Mouse (Mus musculus) hindbrain, embryonic 12.5 days (tissue): ENCODE measurements around the gene Nfyb. TPM values are rescaled to one million over a fixed set of nuclear protein-coding genes. Genes with fewer than 3 reads are reported as not detected.

Source experiments
- ATAC-seq: fragments of 200-750 bp; cut with Nextera tagmentation; 2 replicates; pipeline ENCODE4 v1.8.0; 2017; ENCODE audit warnings: moderate TSS enrichment; ENCODE audit not compliant: low FRiP score
- H3K27ac ChIP-seq: fragments of 300-500 bp; sonication (generic); 2 replicates; pipeline ENCODE4 v1.5.1; 2016; ENCODE audit warnings: mild to moderate bottlenecking
- H3K27me3 ChIP-seq: fragments of 300-500 bp; sonication (generic); 2 replicates; pipeline ENCODE4 v1.6.1; 2016; ENCODE audit warnings: mild to moderate bottlenecking
- H3K36me3 ChIP-seq: fragments of 300-500 bp; sonication (generic); 2 replicates; pipeline ENCODE4 v1.6.1; 2016; ENCODE audit warnings: mild to moderate bottlenecking
- H3K4me1 ChIP-seq: fragments of 300-500 bp; sonication (generic); 2 replicates; pipeline ENCODE4 v1.6.1; 2016
- H3K4me2 ChIP-seq: fragments of 300-500 bp; sonication (generic); replicated peaks from 2 replicates; pipeline ENCODE4 v1.6.1; 2016; ENCODE audit warnings: mild to moderate bottlenecking
- H3K4me3 ChIP-seq: fragments of 300-500 bp; sonication (generic); 2 replicates; pipeline ENCODE4 v1.5.1; 2016; ENCODE audit warnings: mild to moderate bottlenecking
- H3K9ac ChIP-seq: fragments of 300-500 bp; sonication (generic); 2 replicates; pipeline ENCODE4 v1.6.1; 2016; ENCODE audit warnings: mild to moderate bottlenecking, moderate library complexity
- H3K9me3 ChIP-seq: fragments of 300-500 bp; sonication (generic); replicated peaks from 2 replicates; pipeline ENCODE4 v1.6.1; 2016; ENCODE audit warnings: mild to moderate bottlenecking
- WGBS: fragments of 180-500 bp; shearing (Covaris S2); methylation state at CpG from one replicate; pipeline ENCODE4 v1.1.7; 2016; 5-methylcytosine and 5-hydroxymethylcytosine counted together
- polyA plus RNA-seq: library from polyadenylated mRNA; unstranded; fragments of >200 nt; fragmentation: Nextera tagmentation; extraction: Ambion mirVana; gene quantifications from 2 replicates; pipeline ENCODE4 v1.2.1, GENCODE M21; 2016

The Nfyb gene
- polyA plus RNA-seq, 1 experiment from 2014 or later = 54.9 TPM

DNA sequence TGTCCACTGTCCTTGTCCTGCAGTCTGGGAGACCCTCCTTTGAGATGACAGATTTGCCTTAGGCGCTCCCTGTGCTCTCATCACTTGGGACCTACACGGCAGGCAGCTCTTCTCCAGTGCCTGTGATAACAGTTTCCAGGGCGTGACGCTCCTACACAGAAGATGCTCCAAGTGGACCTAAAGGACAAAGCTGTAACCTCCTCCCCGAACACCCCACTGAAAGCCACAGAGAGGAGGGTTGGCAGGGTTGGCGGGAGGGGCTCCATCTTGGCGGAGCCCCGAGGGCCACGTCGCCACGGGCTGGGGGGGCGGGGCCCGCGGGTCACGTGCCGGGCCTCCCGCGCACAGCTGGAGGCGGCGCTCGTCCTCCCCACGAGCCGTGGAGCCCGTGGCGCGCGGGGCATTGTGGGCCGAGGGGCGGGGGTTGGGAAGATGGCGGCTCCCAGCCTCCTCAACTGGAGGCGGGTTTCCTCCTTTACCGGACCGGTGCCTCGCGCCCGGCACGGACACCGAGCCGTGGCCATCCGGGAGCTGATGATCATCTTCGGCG, 65.2 kb downstream of the Nfyb start:
- under 1% methylated on average over 23 of the region's 42 CpGs for WGBS
- Histone ChIP-seq H3K4me2 (peak overlapping the region; percentile 93), H3K4me1 (peaks cover 14% of the 10 kb centered on the region), H3K9me3 (no peaks in the 10 kb centered on the region), H3K36me3 (peaks cover 4% of the 10 kb centered on the region; the same call in 1 of the 2 replicates), H3K4me3 (peak overlapping the region; percentile 94), H3K9ac (peak overlapping the region; percentile 91), H3K27ac (peak overlapping the region; percentile 87), H3K27me3 (no peaks in the 10 kb centered on the region)
- peak; percentile 96 for ATAC-seq

Other genes with a start within 250 kb of the Nfyb start
- gene 1190007I07Rik, start 140.9 kb downstream of the Nfyb start, polyA plus RNA-seq = 31.0 and 31.2 TPM in 2 replicates
- gene Tdg, start 134.3 kb downstream of the Nfyb start, polyA plus RNA-seq = 247 and 255 TPM in 2 replicates
- gene Glt8d2, start 73.5 kb downstream of the Nfyb start, polyA plus RNA-seq = 6.1 and 7.6 TPM in 2 replicates
- gene Hcfc2, start 68.0 kb downstream of the Nfyb start, polyA plus RNA-seq = 49.0 and 50.1 TPM in 2 replicates
- gene Txnrd1, start 69.8 kb upstream of the Nfyb start, polyA plus RNA-seq = 155 TPM in 2 replicates
- 0.53 and 0.59 TPM in 2 replicates for gene Eid3, start 102.5 kb upstream of the Nfyb start, polyA plus RNA-seq
- 2.5 and 2.7 TPM in 2 replicates for gene Chst11, start 221.4 kb upstream of the Nfyb start, polyA plus RNA-seq